Mouse (Mus musculus) embryonic facial prominence, embryonic 13.5 days (tissue): ENCODE results near the gene Spata3. TPM values are rescaled to one million over a fixed set of nuclear protein-coding genes. Genes with fewer than 3 reads are reported as not detected.
"Not testable (repeated sequence)": the region's sequence is repeated elsewhere in the genome, so short reads cannot be mapped to it uniquely, and the experiment has no call there.

Experiments used
- ATAC-seq: fragments of 200-750 bp; cut with Nextera tagmentation; 2 replicates; pipeline ENCODE4 v1.8.0; 2017; ENCODE audit warnings: low read depth; ENCODE audit not compliant: insufficient number of reproducible peaks, insufficient read depth, low FRiP score, low TSS enrichment
- H3K27ac ChIP-seq: fragments of 300-500 bp; sonication (generic); 2 replicates; pipeline ENCODE4 v1.5.1; 2015; ENCODE audit warnings: moderate library complexity, mild to moderate bottlenecking, inconsistent platforms
- H3K27me3 ChIP-seq: fragments of 300-500 bp; sonication (generic); 2 replicates; pipeline ENCODE4 v1.6.1; 2015; ENCODE audit warnings: mild to moderate bottlenecking, inconsistent platforms
- H3K36me3 ChIP-seq: fragments of 300-500 bp; sonication (generic); 2 replicates; pipeline ENCODE4 v1.6.1; 2015; ENCODE audit warnings: mild to moderate bottlenecking, inconsistent platforms
- H3K4me1 ChIP-seq: fragments of 300-500 bp; sonication (generic); 2 replicates; pipeline ENCODE4 v1.6.1; 2015; ENCODE audit warnings: inconsistent platforms
- H3K4me2 ChIP-seq: fragments of 300-500 bp; sonication (generic); 2 replicates; pipeline ENCODE4 v1.6.1; 2015; ENCODE audit warnings: moderate library complexity, mild to moderate bottlenecking, inconsistent platforms
- H3K4me3 ChIP-seq: fragments of 300-500 bp; sonication (generic); 2 replicates; pipeline ENCODE4 v1.5.1; 2015; ENCODE audit warnings: mild to moderate bottlenecking, inconsistent platforms
- H3K9ac ChIP-seq: fragments of 300-500 bp; sonication (generic); 2 replicates; pipeline ENCODE4 v1.6.1; 2015; ENCODE audit warnings: mild to moderate bottlenecking, inconsistent platforms
- H3K9me3 ChIP-seq: fragments of 300-500 bp; sonication (generic); 2 replicates; pipeline ENCODE4 v1.6.1; 2016; ENCODE audit warnings: inconsistent platforms
- WGBS: fragments of 180-500 bp; shearing (Covaris S2); methylation state at CpG from one replicate; pipeline ENCODE4 v1.1.7; 2015; ENCODE audit warnings: mixed read lengths; 5-methylcytosine and 5-hydroxymethylcytosine counted together
- polyA plus RNA-seq: library from polyadenylated mRNA; unstranded; fragments of >200 nt; fragmentation: Nextera tagmentation; extraction: Ambion mirVana; gene quantifications from 2 replicates; pipeline ENCODE4 v1.2.1, GENCODE M21; 2015

Gene Spata3
- polyA plus RNA-seq, 1 experiment from 2014 or later, result not detected

- Histone ChIP-seq H3K9me3 (no peaks in the 10 kb centered on the region), H3K36me3 (no peaks in the 10 kb centered on the region), H3K27ac (no peak overlapping the region), H3K27me3 (no peaks in the 10 kb centered on the region), H3K4me1 (no peaks in the 10 kb centered on the region), H3K4me3 (no peak overlapping the region), H3K9ac (no peak overlapping the region), H3K4me2 (no peak overlapping the region)
- 76% methylated on average over 4 of the region's 4 CpGs for WGBS
- no peak for ATAC-seq
Measured at GRCm38 (mm10) chr1:85993541-85993940, 23.1 kb upstream of the Spata3 start.

- Histone ChIP-seq H3K4me2 (no peak overlapping the region), H3K9me3 (no peaks in the 10 kb centered on the region), H3K27me3 (no peaks in the 10 kb centered on the region), H3K4me3 (no peak overlapping the region), H3K27ac (no peak overlapping the region), H3K36me3 (no peaks in the 10 kb centered on the region), H3K9ac (no peak overlapping the region), H3K4me1 (no peaks in the 10 kb centered on the region; the same call in 1 of the 2 replicates)
- no peak for ATAC-seq
- WGBS, result 84% methylated on average over 1 of the region's 1 CpGs
Measured at GRCm38 (mm10) chr1:85997221-85997620, 19.4 kb upstream of the Spata3 start.

GRCm38 (mm10) chr1:85998012-85998411 lies 18.6 kb upstream of the Spata3 start:
- no peak overlapping the region for H3K4me3 ChIP-seq
- H3K9me3 ChIP-seq, result no peaks in the 10 kb centered on the region
- H3K9ac ChIP-seq, result no peak overlapping the region
- H3K36me3 ChIP-seq, result no peaks in the 10 kb centered on the region
- H3K27me3 ChIP-seq, result no peaks in the 10 kb centered on the region
- H3K27ac ChIP-seq, result no peak overlapping the region
- H3K4me2 ChIP-seq, result no peak overlapping the region
- WGBS, result 71% methylated on average over 4 of the region's 4 CpGs
- no peak for ATAC-seq
- H3K4me1 ChIP-seq, result no peaks in the 10 kb centered on the region; the same call in 1 of the 2 replicates

- H3K4me2 ChIP-seq, result no peak overlapping the region
- 79% methylated on average over 18 of the region's 18 CpGs for WGBS
- no peak for ATAC-seq
- H3K9ac ChIP-seq, result no peak overlapping the region
- H3K27me3 ChIP-seq, result no peaks in the 10 kb centered on the region
- no peak overlapping the region for H3K27ac ChIP-seq
- H3K9me3 ChIP-seq, result no peaks in the 10 kb centered on the region
- H3K4me3 ChIP-seq, result no peak overlapping the region
- no peaks in the 10 kb centered on the region for H3K36me3 ChIP-seq
- H3K4me1 ChIP-seq, result no peaks in the 10 kb centered on the region; the same call in 1 of the 2 replicates
Measured at GRCm38 (mm10) chr1:85999853-86000570, 16.6 kb upstream of the Spata3 start.

- Histone ChIP-seq H3K27ac (no peak overlapping the region), H3K27me3 (no peaks in the 10 kb centered on the region), H3K4me1 (peaks cover 4% of the 10 kb centered on the region; the same call in 1 of the 2 replicates), H3K4me3 (no peak overlapping the region), H3K9me3 (no peaks in the 10 kb centered on the region), H3K4me2 (no peak overlapping the region), H3K9ac (no peak overlapping the region), H3K36me3 (no peaks in the 10 kb centered on the region)
- no peak for ATAC-seq
- 90% methylated on average over 10 of the region's 10 CpGs for WGBS
Measured at GRCm38 (mm10) chr1:86005540-86005939, 11.1 kb upstream of the Spata3 start.

GRCm38 (mm10) chr1:86006040-86006439 lies 10.6 kb upstream of the Spata3 start:
- H3K27ac ChIP-seq, result no peak overlapping the region
- no peak for ATAC-seq
- H3K4me2 ChIP-seq, result no peak overlapping the region
- H3K4me3 ChIP-seq, result no peak overlapping the region
- H3K9me3 ChIP-seq, result no peaks in the 10 kb centered on the region
- 85% methylated on average over 6 of the region's 6 CpGs for WGBS
- H3K9ac ChIP-seq, result no peak overlapping the region
- no peaks in the 10 kb centered on the region for H3K27me3 ChIP-seq
- peaks cover 4% of the 10 kb centered on the region; the same call in 1 of the 2 replicates for H3K4me1 ChIP-seq
- H3K36me3 ChIP-seq, result no peaks in the 10 kb centered on the region

GRCm38 (mm10) chr1:86007778-86008177 lies 8.8 kb upstream of the Spata3 start:
- Histone ChIP-seq H3K9ac (no peak overlapping the region), H3K36me3 (no peaks in the 10 kb centered on the region), H3K27me3 (no peaks in the 10 kb centered on the region), H3K27ac (no peak overlapping the region), H3K9me3 (no peaks in the 10 kb centered on the region), H3K4me2 (peak overlapping the region; percentile 36), H3K4me1 (peaks cover 4% of the 10 kb centered on the region; the same call in 1 of the 2 replicates), H3K4me3 (no peak overlapping the region)
- WGBS, result 2% methylated on average over 7 of the region's 7 CpGs
- no peak for ATAC-seq

- not testable (repeated sequence) for H3K4me2 ChIP-seq, H3K9ac ChIP-seq, H3K27ac ChIP-seq, H3K4me3 ChIP-seq, ATAC-seq, H3K9me3 ChIP-seq, H3K36me3 ChIP-seq
- Histone ChIP-seq H3K4me1 (peaks cover 10% of the 10 kb centered on the region), H3K27me3 (peaks cover 43% of the 10 kb centered on the region)
- WGBS, result 96% methylated on average over 9 of the region's 9 CpGs
Measured at GRCm38 (mm10) chr1:86015758-86016157, 858 bp upstream of the Spata3 start.

GRCm38 (mm10) chr1:86018235-86019055 lies 1.8 kb downstream of the Spata3 start:
- Histone ChIP-seq H3K9ac (peak overlapping the region; percentile 74), H3K27ac (no peak overlapping the region), H3K4me1 (peaks cover 10% of the 10 kb centered on the region), H3K4me2 (peak overlapping the region; percentile 94), H3K4me3 (peak overlapping the region; percentile 56), H3K27me3 (peaks cover 56% of the 10 kb centered on the region), H3K9me3 (no peaks in the 10 kb centered on the region), H3K36me3 (no peaks in the 10 kb centered on the region)
- peak; percentile 43; the same call in 1 of the 2 replicates for ATAC-seq
- WGBS, result 3% methylated on average over 60 of the region's 60 CpGs

GRCm38 (mm10) chr1:86021365-86021989 lies 4.9 kb downstream of the Spata3 start:
- no peak for ATAC-seq
- H3K27ac ChIP-seq, result no peak overlapping the region
- H3K9ac ChIP-seq, result no peak overlapping the region
- 64% methylated on average over 11 of the region's 11 CpGs for WGBS
- H3K9me3 ChIP-seq, result no peaks in the 10 kb centered on the region
- no peak overlapping the region for H3K4me2 ChIP-seq
- peaks cover 54% of the 10 kb centered on the region for H3K27me3 ChIP-seq
- no peaks in the 10 kb centered on the region for H3K36me3 ChIP-seq
- H3K4me3 ChIP-seq, result no peak overlapping the region
- peaks cover 10% of the 10 kb centered on the region for H3K4me1 ChIP-seq

GRCm38 (mm10) chr1:86032273-86032987 lies 15.8 kb downstream of the Spata3 start:
- WGBS, result 15% methylated on average over 11 of the region's 11 CpGs
- H3K27me3 ChIP-seq, result peaks cover 9% of the 10 kb centered on the region; the same call in 1 of the 2 replicates
- no peaks in the 10 kb centered on the region for H3K4me1 ChIP-seq
- H3K36me3 ChIP-seq, result no peaks in the 10 kb centered on the region
- no peak overlapping the region for H3K4me3 ChIP-seq
- H3K9ac ChIP-seq, result no peak overlapping the region
- no peaks in the 10 kb centered on the region for H3K9me3 ChIP-seq
- no peak overlapping the region for H3K27ac ChIP-seq
- no peak for ATAC-seq
- H3K4me2 ChIP-seq, result no peak overlapping the region
